Mouse (Mus musculus) MEL (cell line): ENCODE results near the gene Anapc11. TPM values are rescaled to one million over a fixed set of nuclear protein-coding genes. Genes with fewer than 3 reads are reported as not detected.

ENCODE experiments used
- DNase-seq: peaks from one replicate; pipeline ENCODE4 v3.0.0; 2011; ENCODE audit warnings: low read depth, low spot score
- H3K27ac ChIP-seq: 2 replicates; pipeline ENCODE4 v1.5.1; 2012; ENCODE audit warnings: low read depth, mild to moderate bottlenecking, control low read depth, low read length, moderate library complexity; ENCODE audit not compliant: control insufficient read depth
- H3K27me3 ChIP-seq, 2 experiments: fragments of 150-350 bp in 1 of 2; sonication (generic) in 1 of 2; 2 replicates each; pipeline ENCODE4 v1.6.1; 2012; ENCODE audit warnings: low read length in 2 of 2, mild to moderate bottlenecking in 2 of 2, improper control_type of control experiment in 1 of 2, moderate library complexity in 1 of 2; ENCODE audit not compliant: insufficient read depth in 2 of 2, control insufficient read depth in 1 of 2
- H3K36me3 ChIP-seq, 2 experiments: 2 replicates each; pipeline ENCODE4 v1.6.1; 2012 to 2014; ENCODE audit warnings: low read length in 2 of 2, improper control_type of control experiment in 1 of 2, inconsistent platforms in 1 of 2, mild to moderate bottlenecking in 1 of 2; ENCODE audit not compliant: insufficient read depth in 2 of 2, control insufficient read depth in 1 of 2
- H3K4me1 ChIP-seq, 2 experiments: fragments of 150-350 bp in 1 of 2; sonication (generic) in 1 of 2; 2 replicates each; pipeline ENCODE4 v1.6.1; 2012; ENCODE audit warnings: low read length in 2 of 2, improper control_type of control experiment in 1 of 2, mild to moderate bottlenecking in 1 of 2; ENCODE audit not compliant: insufficient read depth in 2 of 2, control insufficient read depth in 1 of 2
- H3K4me3 ChIP-seq, 2 experiments: fragments of 150-350 bp in 1 of 2; sonication (generic) in 1 of 2; 2 replicates each; pipeline ENCODE4 v1.5.1; 2012; ENCODE audit warnings: low read depth in 2 of 2, low read length in 2 of 2, mild to moderate bottlenecking in 2 of 2, moderate library complexity in 2 of 2, control low read depth in 1 of 2, improper control_type of control experiment in 1 of 2; ENCODE audit not compliant: control insufficient read depth in 1 of 2, insufficient read depth in 1 of 2
- H3K79me2 ChIP-seq: 2 replicates; pipeline ENCODE4 v1.6.1; 2012; ENCODE audit warnings: mild to moderate bottlenecking, low read length, moderate library complexity; ENCODE audit not compliant: control insufficient read depth, poor library complexity, insufficient read depth
- H3K9ac ChIP-seq: 2 replicates; pipeline ENCODE4 v1.6.1; 2012; ENCODE audit warnings: low read depth, mild to moderate bottlenecking, control low read depth, low read length, moderate library complexity; ENCODE audit not compliant: control insufficient read depth, poor library complexity, severe bottlenecking
- H3K9me3 ChIP-seq: fragments of 150-350 bp; sonication (generic); replicated peaks from 2 replicates; pipeline ENCODE4 v1.6.1; 2012; ENCODE audit warnings: mild to moderate bottlenecking, low read length, improper control_type of control experiment, moderate library complexity; ENCODE audit not compliant: insufficient read depth
- BHLHE40 ChIP-seq: IDR thresholded peaks from 2 replicates; pipeline ENCODE4 v1.6.1; 2012; ENCODE audit warnings: low read depth, mild to moderate bottlenecking, inconsistent platforms, low read length, improper control_type of control experiment, borderline replicate concordance
- CHD1 ChIP-seq: IDR thresholded peaks from 2 replicates; pipeline ENCODE4 v1.6.1; 2012; ENCODE audit warnings: low read depth, mild to moderate bottlenecking, inconsistent platforms, low read length, improper control_type of control experiment
- CHD2 ChIP-seq: IDR thresholded peaks from 2 replicates; pipeline ENCODE4 v1.6.1; 2011; ENCODE audit warnings: low read length, improper control_type of control experiment
- CTCF ChIP-seq, 3 experiments: IDR thresholded peaks in 2 of 3; conservative IDR thresholded peaks in 1 of 3; 2 replicates each; pipeline ENCODE4 v1.5.1; 2011 to 2012; ENCODE audit warnings: low read length in 3 of 3, low read depth in 2 of 3, mild to moderate bottlenecking in 2 of 3, improper control_type of control experiment in 1 of 3, inconsistent platforms in 1 of 3, mixed read lengths in 1 of 3, moderate library complexity in 1 of 3; ENCODE audit not compliant: control insufficient read depth in 1 of 3, insufficient read depth in 1 of 3, poor library complexity in 1 of 3, severe bottlenecking in 1 of 3
- E2F4 ChIP-seq: IDR thresholded peaks from 2 replicates; pipeline ENCODE4 v1.6.1; 2011; ENCODE audit warnings: low read depth, low read length, improper control_type of control experiment, borderline replicate concordance
- ELF1 ChIP-seq: IDR thresholded peaks from 2 replicates; pipeline ENCODE4 v1.6.1; 2014; ENCODE audit warnings: low read depth, mild to moderate bottlenecking, inconsistent platforms, low read length, improper control_type of control experiment, moderate library complexity
- EP300 ChIP-seq, 2 experiments: IDR thresholded peaks; 2 replicates each; pipeline ENCODE4 v1.6.1; 2011; ENCODE audit warnings: improper control_type of control experiment in 2 of 2, low read length in 2 of 2, low read depth in 1 of 2, mild to moderate bottlenecking in 1 of 2
- ETS1 ChIP-seq: IDR thresholded peaks from 2 replicates; pipeline ENCODE4 v1.6.1; 2012; ENCODE audit warnings: low read depth, mild to moderate bottlenecking, inconsistent platforms, low read length, improper control_type of control experiment, moderate library complexity
- GABPA ChIP-seq: IDR thresholded peaks from 2 replicates; pipeline ENCODE4 v1.6.1; 2012; ENCODE audit warnings: low read depth, mild to moderate bottlenecking, inconsistent platforms, low read length, improper control_type of control experiment, moderate library complexity
- GATA1 ChIP-seq: IDR thresholded peaks from 2 replicates; pipeline ENCODE4 v1.6.1; 2011; ENCODE audit warnings: low read depth, low read length, improper control_type of control experiment
- KAT2A ChIP-seq: conservative IDR thresholded peaks from 2 replicates; pipeline ENCODE4 v1.6.1; 2012; ENCODE audit warnings: low read depth, low read length, improper control_type of control experiment, inconsistent platforms
- MAFK ChIP-seq: IDR thresholded peaks from 2 replicates; pipeline ENCODE4 v1.6.1; 2011; ENCODE audit warnings: low read depth, mild to moderate bottlenecking, low read length, improper control_type of control experiment, borderline replicate concordance
- MAX ChIP-seq: IDR thresholded peaks from 2 replicates; pipeline ENCODE4 v1.6.1; 2011; ENCODE audit warnings: low read length, improper control_type of control experiment
- MAZ ChIP-seq: IDR thresholded peaks from 2 replicates; pipeline ENCODE4 v1.6.1; 2012; ENCODE audit warnings: low read depth, mild to moderate bottlenecking, inconsistent platforms, low read length, improper control_type of control experiment
- MYB ChIP-seq: IDR thresholded peaks from 2 replicates; pipeline ENCODE4 v1.6.1; 2011; ENCODE audit warnings: mild to moderate bottlenecking, low read depth, low read length, improper control_type of control experiment
- MYC ChIP-seq: IDR thresholded peaks from 2 replicates; pipeline ENCODE4 v1.6.1; 2011; ENCODE audit warnings: low read depth, mild to moderate bottlenecking, low read length, improper control_type of control experiment, moderate library complexity
- NELFE ChIP-seq: IDR thresholded peaks from 2 replicates; pipeline ENCODE4 v1.6.1; 2011; ENCODE audit warnings: low read depth, low read length, improper control_type of control experiment
- NRF1 ChIP-seq: IDR thresholded peaks from 2 replicates; pipeline ENCODE4 v1.6.1; 2014; ENCODE audit warnings: low read depth, mild to moderate bottlenecking, inconsistent platforms, low read length, improper control_type of control experiment, moderate library complexity; ENCODE audit not compliant: poor library complexity, insufficient read depth, severe bottlenecking
- POLR2AphosphoS2 ChIP-seq: IDR thresholded peaks from 2 replicates; pipeline ENCODE4 v1.6.1; 2011; ENCODE audit warnings: low read length, improper control_type of control experiment
- POLR2AphosphoS5 ChIP-seq: IDR thresholded peaks from 2 replicates; pipeline ENCODE4 v1.6.1; 2012; ENCODE audit warnings: low read depth, borderline replicate concordance, mild to moderate bottlenecking, inconsistent platforms, low read length, moderate library complexity, mixed read lengths
- RAD21 ChIP-seq: IDR thresholded peaks from 2 replicates; pipeline ENCODE4 v1.6.1; 2011; ENCODE audit warnings: mild to moderate bottlenecking, low read depth, low read length, improper control_type of control experiment
- RCOR1 ChIP-seq: IDR thresholded peaks from 2 replicates; pipeline ENCODE4 v1.6.1; 2012; ENCODE audit warnings: low read depth, mild to moderate bottlenecking, inconsistent platforms, low read length, improper control_type of control experiment
- SMC3 ChIP-seq: IDR thresholded peaks from 2 replicates; pipeline ENCODE4 v1.6.1; 2011; ENCODE audit warnings: low read depth, low read length, improper control_type of control experiment
- TAL1 ChIP-seq: IDR thresholded peaks from 2 replicates; pipeline ENCODE4 v1.6.1; 2012; ENCODE audit warnings: mild to moderate bottlenecking, inconsistent platforms, low read length, moderate library complexity, mixed read lengths
- TCF12 ChIP-seq: IDR thresholded peaks from 2 replicates; pipeline ENCODE4 v1.6.1; 2014; ENCODE audit warnings: low read depth, mild to moderate bottlenecking, inconsistent platforms, low read length, improper control_type of control experiment, moderate library complexity
- UBTF ChIP-seq: IDR thresholded peaks from 2 replicates; pipeline ENCODE4 v1.6.1; 2012; ENCODE audit warnings: low read depth, mild to moderate bottlenecking, inconsistent platforms, low read length, improper control_type of control experiment, moderate library complexity, borderline replicate concordance; ENCODE audit not compliant: insufficient read depth
- USF1 ChIP-seq: IDR thresholded peaks from 2 replicates; pipeline ENCODE4 v1.6.1; 2014; ENCODE audit warnings: low read depth, mild to moderate bottlenecking, inconsistent platforms, low read length, improper control_type of control experiment, moderate library complexity
- USF2 ChIP-seq, 2 experiments: IDR thresholded peaks; 2 replicates each; pipeline ENCODE4 v1.6.1; 2011 to 2012; ENCODE audit warnings: improper control_type of control experiment in 2 of 2, low read length in 2 of 2, borderline replicate concordance in 1 of 2, inconsistent platforms in 1 of 2, low read depth in 1 of 2, mild to moderate bottlenecking in 1 of 2; ENCODE audit not compliant: insufficient read depth in 1 of 2
- ZC3H11A ChIP-seq: IDR thresholded peaks from 2 replicates; pipeline ENCODE4 v1.6.1; 2012; ENCODE audit warnings: low read depth, mild to moderate bottlenecking, inconsistent platforms, low read length, improper control_type of control experiment
- ZKSCAN1 ChIP-seq: IDR thresholded peaks from 2 replicates; pipeline ENCODE4 v1.6.1; 2012; ENCODE audit warnings: low read depth, mild to moderate bottlenecking, inconsistent platforms, low read length, improper control_type of control experiment, moderate library complexity
- ZMIZ1 ChIP-seq: IDR thresholded peaks from 2 replicates; pipeline ENCODE4 v1.6.1; 2012; ENCODE audit warnings: low read depth, mild to moderate bottlenecking, inconsistent platforms, low read length, improper control_type of control experiment, moderate library complexity
- ZNF384 ChIP-seq: IDR thresholded peaks from 2 replicates; pipeline ENCODE4 v1.6.1; 2012; ENCODE audit warnings: low read depth, mild to moderate bottlenecking, inconsistent platforms, low read length, improper control_type of control experiment
- polyA plus RNA-seq, 2 experiments: library from polyadenylated mRNA; stranded (reverse) in 1 of 2; unstranded in 1 of 2; fragments of >175 nt in 1 of 2; fragments of >200 nt in 1 of 2; gene quantifications; 2 replicates each; pipeline versions ENCODE4 v1.2.1 to v1.2.4; 2012; ENCODE audit warnings: low replicate concordance in 2 of 2, low read depth in 1 of 2; ENCODE audit not compliant: insufficient read length in 2 of 2, insufficient read depth in 1 of 2, missing spikeins in 1 of 2
- total RNA-seq: library from RNA; depleted of rRNA; stranded (reverse); fragments of 300-350 nt; gene quantifications from 2 replicates; pipeline ENCODE4 v1.2.3, GENCODE M21; 2012

The Anapc11 gene
- total and polyA plus RNA-seq, 3 experiments, result 120 to 130 TPM; not detected in 1

- no peaks in the 10 kb centered on the region for H3K79me2 ChIP-seq
- H3K9me3 ChIP-seq, result no peaks in the 10 kb centered on the region
- H3K27me3 ChIP-seq, result peaks cover 0 to 2% of the 10 kb centered on the region in 2 experiments; a peak in 1 of 4 replicates
- H3K9ac ChIP-seq, result no peak overlapping the region
- no peaks in the 10 kb centered on the region for H3K36me3 ChIP-seq
- no peak overlapping the region for H3K4me3 ChIP-seq
- no peak for TF ChIP-seq MYB
- TF ChIP-seq KAT2A, result no peak
- no peak for TF ChIP-seq RCOR1
- TF ChIP-seq E2F4, result no peak
- TF ChIP-seq MAZ, result no peak
- no peak for TF ChIP-seq EP300 (IDR thresholded peaks at IDR 0.05; ENCODE audit: low read depth in 1 of 2, low read length in 2 of 2)
- TF ChIP-seq GABPA, result no peak
- TF ChIP-seq ELF1, result no peak
- peak; percentile 70 for TF ChIP-seq MYC
- no peak for TF ChIP-seq ETS1
- TF ChIP-seq POLR2AphosphoS2, result no peak
- TF ChIP-seq BHLHE40, result no peak
- TF ChIP-seq ZNF384, result no peak
- TF ChIP-seq CHD1, result no peak
- TF ChIP-seq ZMIZ1, result no peak
- no peak for TF ChIP-seq TCF12
- no peak for TF ChIP-seq TAL1
- TF ChIP-seq ZC3H11A, result peak; percentile 28
- no peak for TF ChIP-seq ZKSCAN1
- no peak for TF ChIP-seq MAFK
- TF ChIP-seq USF1, result no peak
- TF ChIP-seq RAD21, result peak; percentile 32
- TF ChIP-seq CHD2, result no peak
- no peak for TF ChIP-seq NELFE
- TF ChIP-seq POLR2AphosphoS5, result no peak
- TF ChIP-seq MAX, result no peak
- TF ChIP-seq SMC3, result peak; percentile 77
- TF ChIP-seq GATA1, result no peak
- TF ChIP-seq USF2 (IDR thresholded peaks at IDR 0.05; ENCODE audit: borderline replicate concordance in 1 of 2, insufficient read depth in 1 of 2, low read depth in 1 of 2, low read length in 2 of 2), result no peak
- no peak for TF ChIP-seq UBTF
- no peak for TF ChIP-seq NRF1
- peak; percentile 63 to 75 (median 69) for TF ChIP-seq CTCF (IDR thresholded peaks at IDR 0.05 in 2 of 3, conservative IDR thresholded peaks at IDR 0.05 in 1 of 3; ENCODE audit: control insufficient read depth in 1 of 3, insufficient read depth in 1 of 3, low read depth in 2 of 3, low read length in 3 of 3, poor library complexity in 1 of 3, severe bottlenecking in 1 of 3)
- H3K27ac ChIP-seq, result no peak overlapping the region
- H3K4me1 ChIP-seq, result no peaks in the 10 kb centered on the region
- peak; percentile 61 for DNase-seq
Measured at GRCm38 (mm10) chr11:120651872-120652271, 53.7 kb downstream of the Anapc11 start.
